Mouse (Mus musculus) monocyte, adult 5-6 weeks (primary cell): ENCODE results near the gene Dlx3. TPM values are rescaled to one million over a fixed set of nuclear protein-coding genes. Genes with fewer than 3 reads are reported as not detected.

Experiments used
- ATAC-seq: fragments of 153-309, 156-312 bp; replicated peaks from 2 replicates; pipeline ENCODE4 v1.8.0; 2017; ENCODE audit warnings: mild to moderate bottlenecking; ENCODE audit not compliant: low TSS enrichment, insufficient number of reproducible peaks, severe bottlenecking, poor library complexity, low FRiP score
- total RNA-seq: library from RNA; stranded (forward); fragments of 200-1000, 200-491, 200-594 nt; gene quantifications from 3 replicates; pipeline ENCODE4 v1.2.3, GENCODE M21; 2017

Dlx3 gene
- total RNA-seq, 1 experiment from 2014 or later: not detected

GRCm38 (mm10) chr11:95145851-95146403 lies 26.0 kb downstream of the Dlx3 start, which contains the start of gene Dlx4:
Gene Dlx4, minus strand, starts transcription at chr11:95146263.
- no peak for ATAC-seq

GRCm38 (mm10) chr11:95148754-95149153 lies 28.8 kb downstream of the Dlx3 start:
- no peak for ATAC-seq

- no peak for ATAC-seq
These were observed 29.7 kb downstream of the Dlx3 start for GRCm38 (mm10) chr11:95149462-95150268.

GRCm38 (mm10) chr11:95150269-95151049 lies 30.5 kb downstream of the Dlx3 start:
- ATAC-seq: no peak

GRCm38 (mm10) chr11:95153116-95153515 lies 33.2 kb downstream of the Dlx3 start:
- ATAC-seq: no peak

- ATAC-seq: no peak
These were observed 33.8 kb downstream of the Dlx3 start for GRCm38 (mm10) chr11:95153681-95154080.

GRCm38 (mm10) chr11:95155511-95155910 lies 35.6 kb downstream of the Dlx3 start:
- ATAC-seq: no peak

- no peak for ATAC-seq
These were observed 37.4 kb downstream of the Dlx3 start for GRCm38 (mm10) chr11:95157356-95157755.

- ATAC-seq: no peak
These were observed 38.0 kb downstream of the Dlx3 start for GRCm38 (mm10) chr11:95157872-95158271.

GRCm38 (mm10) chr11:95159763-95160371 lies 39.9 kb downstream of the Dlx3 start:
- ATAC-seq: no peak

- ATAC-seq: no peak
These were observed 40.8 kb downstream of the Dlx3 start for GRCm38 (mm10) chr11:95160693-95161092.

- ATAC-seq: no peak
These were observed 41.8 kb downstream of the Dlx3 start for GRCm38 (mm10) chr11:95161708-95162107.

GRCm38 (mm10) chr11:95165857-95166256 lies 45.9 kb downstream of the Dlx3 start:
- ATAC-seq: no peak

Other genes with a start within 250 kb of the Dlx3 start
- not detected in 3 replicates for gene Col1a1, start 183.9 kb upstream of the Dlx3 start, total RNA-seq
- gene Hils1, start 152.5 kb upstream of the Dlx3 start, total RNA-seq: 2.5 TPM in 1 of 3 replicates, not detected in the others
- not detected in 3 replicates for gene Sgca, start 143.8 kb upstream of the Dlx3 start, total RNA-seq
- 127 to 216 TPM (median 141 TPM) in 3 replicates for gene Ppp1r9b, start 129.1 kb upstream of the Dlx3 start, total RNA-seq
- 0.38 to 1.5 TPM in 2 of 3 replicates, not detected in the other for gene Samd14, start 110.2 kb upstream of the Dlx3 start, total RNA-seq
- gene Pdk2, start 78.8 kb upstream of the Dlx3 start, total RNA-seq: 2.8 to 14.5 TPM (median 4.8 TPM) in 3 replicates
- 0.75 to 1.2 TPM (median 0.97 TPM) in 3 replicates for gene Itga3, start 43.3 kb upstream of the Dlx3 start, total RNA-seq
- gene Dlx4, start 26.1 kb downstream of the Dlx3 start, total RNA-seq: not detected in 3 replicates
- gene Tac4, start 141.4 kb downstream of the Dlx3 start, total RNA-seq: 0.87 TPM in 1 of 3 replicates, not detected in the others
- 72.7 to 88.8 TPM (median 87.7 TPM) in 3 replicates for gene Kat7, start 190.1 kb downstream of the Dlx3 start, total RNA-seq
- 18.7 to 46.1 TPM (median 31.6 TPM) in 3 replicates for gene Fam117a, start 216.9 kb downstream of the Dlx3 start, total RNA-seq